8 mouse cellular contexts compared by ENCODE assay signal in the genomic region with DNA sequence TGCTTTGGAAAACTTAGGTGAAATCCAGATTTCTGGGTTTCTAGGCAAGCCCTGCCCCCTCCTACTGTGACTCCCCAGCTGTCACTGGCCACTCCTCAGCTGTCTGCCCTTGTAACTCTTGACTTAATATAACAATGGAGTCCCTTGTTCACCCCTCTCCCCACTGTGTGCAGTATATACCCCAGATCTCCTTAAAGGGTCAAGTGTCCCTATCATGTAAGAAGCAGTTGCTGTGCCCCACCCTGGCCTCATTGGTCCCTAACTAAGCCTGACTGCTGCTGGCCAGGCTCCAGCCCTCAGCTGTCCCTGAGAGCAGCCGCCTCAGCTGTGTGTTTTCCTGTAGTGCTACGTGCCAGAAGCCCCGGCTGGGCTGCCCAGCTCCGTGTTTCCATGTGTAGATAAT. TPM values are rescaled to one million over a fixed set of nuclear protein-coding genes. Genes with fewer than 3 reads are reported as not detected.
DNase-seq lines count a peak whose midpoint lies in the region; ATAC-seq and TF ChIP-seq lines count a peak whose summit lies in the region.

No protein-coding gene starts in this region.

- H3K9ac ChIP-seq in embryonic facial prominence, embryonic 14.5 days (ENCODE audit: low read depth, low read length) = no peak overlapping the region
- H3K9ac ChIP-seq in heart, embryonic 16.5 days (ENCODE audit: low read length) = peak overlapping the region; percentile 57
- H3K9ac ChIP-seq in lung, postnatal 0 days (replicated peaks; ENCODE audit: low read depth) = no peak overlapping the region
- H3K9ac ChIP-seq in liver, postnatal 0 days (replicated peaks) = no peak overlapping the region

- peak overlapping the region; percentile 83 for H3K4me2 ChIP-seq in embryonic facial prominence, embryonic 14.5 days (ENCODE audit: low read depth, low read length)
- H3K4me2 ChIP-seq in heart, embryonic 16.5 days (ENCODE audit: low read depth, low read length) = peak overlapping the region; percentile 68
- H3K4me2 ChIP-seq in lung, postnatal 0 days (replicated peaks; ENCODE audit: low read depth, low read length) = peak overlapping the region; percentile 56; the same call in 1 of the 2 replicates
- H3K4me2 ChIP-seq in liver, postnatal 0 days (ENCODE audit: low read depth, low read length) = no peak overlapping the region

- no peaks in the 10 kb centered on the region for H3K36me3 ChIP-seq in embryonic facial prominence, embryonic 14.5 days (ENCODE audit: control insufficient read depth, insufficient read depth, low read length)
- no peaks in the 10 kb centered on the region for H3K36me3 ChIP-seq in heart, embryonic 16.5 days (ENCODE audit: control insufficient read depth, insufficient read depth)
- no peaks in the 10 kb centered on the region for H3K36me3 ChIP-seq in lung, postnatal 0 days (ENCODE audit: insufficient read depth, low read length)
- H3K36me3 ChIP-seq in liver, postnatal 0 days (replicated peaks; ENCODE audit: insufficient read depth, low read length) = no peaks in the 10 kb centered on the region

- peaks cover 32% of the 10 kb centered on the region for H3K4me1 ChIP-seq in embryonic facial prominence, embryonic 14.5 days (ENCODE audit: control insufficient read depth, insufficient read depth, low read length)
- peaks cover 41% of the 10 kb centered on the region for H3K4me1 ChIP-seq in heart, embryonic 16.5 days (ENCODE audit: control insufficient read depth, insufficient read depth, low read length)
- H3K4me1 ChIP-seq in lung, postnatal 0 days (ENCODE audit: insufficient read depth, low read depth, low read length) = peaks cover 21% of the 10 kb centered on the region; the same call in 1 of the 2 replicates
- peaks cover 17% of the 10 kb centered on the region for H3K4me1 ChIP-seq in liver, postnatal 0 days (ENCODE audit: insufficient read depth)

- H3K4me3 ChIP-seq in embryonic facial prominence, embryonic 14.5 days (ENCODE audit: low read depth, low read length) = peak overlapping the region; percentile 55; the same call in 1 of the 2 replicates
- H3K4me3 ChIP-seq in heart, embryonic 16.5 days (ENCODE audit: low read length) = no peak overlapping the region
- H3K4me3 ChIP-seq in lung, postnatal 0 days (ENCODE audit: low read depth, low read length) = no peak overlapping the region
- H3K4me3 ChIP-seq in liver, postnatal 0 days (ENCODE audit: low read depth, low read length) = no peak overlapping the region

- H3K27me3 ChIP-seq in embryonic facial prominence, embryonic 14.5 days (replicated peaks; ENCODE audit: control insufficient read depth, insufficient read depth, low read length) = peaks cover 50% of the 10 kb centered on the region
- peaks cover 35% of the 10 kb centered on the region for H3K27me3 ChIP-seq in heart, embryonic 16.5 days (ENCODE audit: control insufficient read depth, insufficient read depth, low read length)
- peaks cover 30% of the 10 kb centered on the region for H3K27me3 ChIP-seq in lung, postnatal 0 days (replicated peaks; ENCODE audit: insufficient read depth, low read length)
- peaks cover 64% of the 10 kb centered on the region for H3K27me3 ChIP-seq in liver, postnatal 0 days (ENCODE audit: insufficient read depth, low read length)

- H3K9me3 ChIP-seq in embryonic facial prominence, embryonic 14.5 days (ENCODE audit: control insufficient read depth, low read length) = no peaks in the 10 kb centered on the region
- no peaks in the 10 kb centered on the region for H3K9me3 ChIP-seq in heart, embryonic 16.5 days (replicated peaks; ENCODE audit: control insufficient read depth, low read length)
- no peaks in the 10 kb centered on the region for H3K9me3 ChIP-seq in lung, postnatal 0 days (ENCODE audit: low read length)
- H3K9me3 ChIP-seq in liver, postnatal 0 days (ENCODE audit: low read length) = no peaks in the 10 kb centered on the region

- ATAC-seq in embryonic facial prominence, embryonic 14.5 days (ENCODE audit: low read depth) = peak; percentile 70
- ATAC-seq in heart, embryonic 16.5 days (replicated peaks; ENCODE audit: extremely low read depth, insufficient read depth, low FRiP score) = peak; percentile 50
- ATAC-seq in lung, postnatal 0 days = peak; percentile 19; the same call in 1 of the 2 replicates
- no peak for ATAC-seq in liver, postnatal 0 days

- WGBS in embryonic facial prominence, embryonic 14.5 days = 3% methylated on average over 4 of the region's 4 CpGs
- WGBS in heart, embryonic 16.5 days = 1% methylated on average over 4 of the region's 4 CpGs
- whole genome bisulfite sequencing in lung, postnatal 0 days = 5% methylated on average over 4 of the region's 4 CpGs
- WGBS in liver, postnatal 0 days (ENCODE audit: insufficient replicate concordance) = 14% methylated on average over 4 of the region's 4 CpGs

- peak overlapping the region; percentile 41 for H3K27ac ChIP-seq in embryonic facial prominence, embryonic 14.5 days (replicated peaks; ENCODE audit: low read depth, low read length)
- H3K27ac ChIP-seq in heart, embryonic 16.5 days (ENCODE audit: low read length) = peak overlapping the region; percentile 38
- no peak overlapping the region for H3K27ac ChIP-seq in lung, postnatal 0 days (ENCODE audit: low read length)
- no peak overlapping the region for H3K27ac ChIP-seq in liver, postnatal 0 days (ENCODE audit: low read depth)

- TF ChIP-seq EP300 in lung, postnatal 0 days (IDR thresholded peaks at IDR 0.05) = no peak
- TF ChIP-seq EP300 in liver, postnatal 0 days (IDR thresholded peaks at IDR 0.05; ENCODE audit: low read depth) = no peak

- TF ChIP-seq CTCF in lung, postnatal 0 days (IDR thresholded peaks at IDR 0.05) = no peak
- TF ChIP-seq CTCF in liver, postnatal 0 days (IDR thresholded peaks at IDR 0.05; ENCODE audit: low read depth) = no peak

- DNase-seq in ovary, postnatal 36 days (ENCODE audit: low spot score) = peak; percentile 50
- DNase-seq in ovary, postnatal 10 days (ENCODE audit: low spot score) = no peak
- DNase-seq in embryonic facial prominence, embryonic 14.5 days (ENCODE audit: low spot score) = peak; percentile 89
- DNase-seq in lung, postnatal 0 days (ENCODE audit: low spot score) = peak; percentile 70
- DNase-seq in testis, postnatal 10 days (ENCODE audit: low spot score) = peak; percentile 67
- DNase-seq in ovary, adult 18-20 months (ENCODE audit: low spot score) = no peak
- no peak for DNase-seq in liver, postnatal 0 days

RNA-seq across cellular contexts. Expression of gene Pnmal2, which starts 3.5 kb away (rescaled TPM):
- polyA plus RNA-seq in embryonic facial prominence, embryonic 14.5 days (2014; fragmentation: Nextera tagmentation; extraction: Ambion mirVana) = 20.9 and 21.9 TPM in 2 replicates
- 5.6 and 6.0 TPM in 2 replicates for polyA plus RNA-seq in heart, embryonic 16.5 days (2015; fragmentation: Nextera tagmentation; extraction: Ambion mirVana)
- 1.9 and 2.0 TPM in 2 replicates for polyA plus RNA-seq in lung, postnatal 0 days (2015; fragmentation: Nextera tagmentation; extraction: Ambion mirVana)
- 0.06 and 0.09 TPM in 2 replicates for polyA plus RNA-seq in liver, postnatal 0 days (2015; fragmentation: Nextera tagmentation; extraction: Ambion mirVana)

RNA-seq across cellular contexts. Expression of gene Pnmal1, which starts 11.5 kb away (rescaled TPM):
- 2.1 and 2.3 TPM in 2 replicates for polyA plus RNA-seq in embryonic facial prominence, embryonic 14.5 days (2014; fragmentation: Nextera tagmentation; extraction: Ambion mirVana)
- polyA plus RNA-seq in heart, embryonic 16.5 days (2015; fragmentation: Nextera tagmentation; extraction: Ambion mirVana) = 0.09 TPM in 2 replicates
- polyA plus RNA-seq in lung, postnatal 0 days (2015; fragmentation: Nextera tagmentation; extraction: Ambion mirVana) = 0.04 TPM in 1 of 2 replicates, not detected in the other
- 0.02 and 0.04 TPM in 2 replicates for polyA plus RNA-seq in liver, postnatal 0 days (2015; fragmentation: Nextera tagmentation; extraction: Ambion mirVana)

RNA-seq across cellular contexts. Expression of gene Calm3, which starts 24.0 kb away (rescaled TPM):
- 164 and 189 TPM in 2 replicates for polyA plus RNA-seq in embryonic facial prominence, embryonic 14.5 days (2014; fragmentation: Nextera tagmentation; extraction: Ambion mirVana)
- polyA plus RNA-seq in heart, embryonic 16.5 days (2015; fragmentation: Nextera tagmentation; extraction: Ambion mirVana) = 112 and 128 TPM in 2 replicates
- polyA plus RNA-seq in lung, postnatal 0 days (2015; fragmentation: Nextera tagmentation; extraction: Ambion mirVana) = 61.7 and 63.6 TPM in 2 replicates
- polyA plus RNA-seq in liver, postnatal 0 days (2015; fragmentation: Nextera tagmentation; extraction: Ambion mirVana) = 58.8 and 60.3 TPM in 2 replicates

RNA-seq across cellular contexts. Expression of gene Gm42372, which starts 34.9 kb away (rescaled TPM):
- 0.24 and 0.38 TPM in 2 replicates for polyA plus RNA-seq in embryonic facial prominence, embryonic 14.5 days (2014; fragmentation: Nextera tagmentation; extraction: Ambion mirVana)
- 0.07 and 0.09 TPM in 2 replicates for polyA plus RNA-seq in heart, embryonic 16.5 days (2015; fragmentation: Nextera tagmentation; extraction: Ambion mirVana)
- 0.02 and 0.04 TPM in 2 replicates for polyA plus RNA-seq in lung, postnatal 0 days (2015; fragmentation: Nextera tagmentation; extraction: Ambion mirVana)
- polyA plus RNA-seq in liver, postnatal 0 days (2015; fragmentation: Nextera tagmentation; extraction: Ambion mirVana) = not detected in 2 replicates

RNA-seq across cellular contexts. Expression of gene Ptgir, which starts 41.7 kb away (rescaled TPM):
- polyA plus RNA-seq in embryonic facial prominence, embryonic 14.5 days (2014; fragmentation: Nextera tagmentation; extraction: Ambion mirVana) = 1.8 and 1.9 TPM in 2 replicates
- 1.4 and 1.5 TPM in 2 replicates for polyA plus RNA-seq in heart, embryonic 16.5 days (2015; fragmentation: Nextera tagmentation; extraction: Ambion mirVana)
- polyA plus RNA-seq in lung, postnatal 0 days (2015; fragmentation: Nextera tagmentation; extraction: Ambion mirVana) = 2.0 and 2.4 TPM in 2 replicates
- 1.1 and 1.7 TPM in 2 replicates for polyA plus RNA-seq in liver, postnatal 0 days (2015; fragmentation: Nextera tagmentation; extraction: Ambion mirVana)

Comparison
In these comparisons a context has a peak if more than half of its experiments do, and no peak if none do; other contexts are left out.
1. DNase-seq: peak in ovary, postnatal 36 days (single experiment), embryonic facial prominence, embryonic 14.5 days (single experiment), lung, postnatal 0 days (single experiment) and testis, postnatal 10 days (single experiment); none in ovary, postnatal 10 days (single experiment), ovary, adult 18-20 months (single experiment) and liver, postnatal 0 days (single experiment).
2. H3K27ac ChIP-seq: peak in embryonic facial prominence, embryonic 14.5 days (single experiment) and heart, embryonic 16.5 days (single experiment); none in lung, postnatal 0 days (single experiment) and liver, postnatal 0 days (single experiment).